Mouse (Mus musculus) layer of hippocampus, postnatal 36 days (tissue): ENCODE results near the gene Cnga1. TPM values are rescaled to one million over a fixed set of nuclear protein-coding genes. Genes with fewer than 3 reads are reported as not detected.

Experiments
- DNase-seq, 2 experiments: peaks; one replicate each; pipeline ENCODE4 v3.0.0; 2022
- total RNA-seq, 2 experiments: library from RNA; stranded (reverse); gene quantifications; 2 replicates each; pipeline ENCODE4 v1.2.3; 2021

Gene Cnga1
- total RNA-seq, result not detected

DNA sequence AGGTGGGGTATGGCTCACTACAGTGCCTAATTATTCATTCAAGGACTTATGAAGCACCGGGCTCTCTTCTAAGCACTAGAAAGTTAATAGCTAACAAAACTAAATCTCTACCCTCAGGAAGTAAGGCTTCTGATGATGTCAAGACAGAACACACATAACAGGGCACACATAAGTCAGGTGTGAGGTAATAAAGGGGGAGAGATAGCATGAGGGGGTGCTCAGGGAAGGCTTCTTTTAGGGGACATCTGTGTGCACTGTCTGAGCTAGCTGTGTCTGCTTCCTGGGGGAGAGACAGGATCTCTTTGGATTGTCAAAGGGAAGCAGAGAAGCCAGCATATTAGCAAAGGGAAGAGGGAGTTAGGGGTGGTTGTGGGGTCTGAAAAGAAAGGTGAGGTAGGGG is at the start of gene Cnga1:
Gene Cnga1 (minus strand): TSS at position 101 of the 400 bp plus-strand sequence.
- no peak for DNase-seq

DNA sequence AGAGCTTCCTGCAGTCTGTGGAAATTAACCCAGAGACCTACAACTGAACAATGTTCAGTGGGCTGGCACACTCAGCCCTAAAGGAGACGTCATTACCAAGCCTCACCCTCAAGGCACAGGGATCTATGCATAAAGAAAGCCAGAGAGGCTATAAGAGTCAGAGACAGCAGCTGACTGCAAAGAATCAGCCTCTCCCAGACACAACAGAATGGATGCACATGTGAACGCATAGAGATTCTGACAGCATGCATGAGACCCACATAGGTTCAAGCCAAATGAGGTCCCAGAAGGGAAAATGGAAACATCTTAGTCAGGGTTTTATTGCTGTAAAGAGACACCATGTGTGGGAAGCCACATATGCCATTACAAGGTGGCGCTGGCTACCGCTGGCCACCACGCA is 46.4 kb upstream of the Cnga1 start:
- DNase-seq, result no peak

DNA sequence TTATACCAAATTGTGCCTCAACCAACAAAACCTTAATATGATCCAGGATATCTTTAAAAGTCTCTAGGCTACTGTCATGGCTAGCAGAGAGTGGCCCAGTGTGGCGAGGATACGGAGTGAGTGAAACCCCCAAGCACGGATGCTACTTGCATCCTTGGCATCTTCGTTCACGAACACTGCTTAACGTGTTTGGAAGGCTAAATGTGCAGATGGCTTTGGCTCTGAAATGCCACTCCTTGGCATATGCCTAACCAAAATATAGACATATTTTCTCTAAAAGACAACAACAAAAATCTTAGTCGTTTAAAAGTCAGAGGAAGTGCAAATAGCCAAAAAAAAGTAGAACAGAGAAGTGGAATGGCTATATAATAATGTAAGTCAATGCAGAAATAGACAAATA is 45.5 kb upstream of the Cnga1 start:
- DNase-seq, result no peak

GRCm38 (mm10) chr5:72681451-72681850 is 37.4 kb upstream of the Cnga1 start:
- no peak for DNase-seq

GRCm38 (mm10) chr5:72674994-72675542 is 31.0 kb upstream of the Cnga1 start:
- no peak for DNase-seq

- DNase-seq, result no peak
Observed at GRCm38 (mm10) chr5:72671017-72671699, 27.1 kb upstream of the Cnga1 start.

- DNase-seq, result no peak
Observed at GRCm38 (mm10) chr5:72668351-72668750, 24.3 kb upstream of the Cnga1 start.

DNA sequence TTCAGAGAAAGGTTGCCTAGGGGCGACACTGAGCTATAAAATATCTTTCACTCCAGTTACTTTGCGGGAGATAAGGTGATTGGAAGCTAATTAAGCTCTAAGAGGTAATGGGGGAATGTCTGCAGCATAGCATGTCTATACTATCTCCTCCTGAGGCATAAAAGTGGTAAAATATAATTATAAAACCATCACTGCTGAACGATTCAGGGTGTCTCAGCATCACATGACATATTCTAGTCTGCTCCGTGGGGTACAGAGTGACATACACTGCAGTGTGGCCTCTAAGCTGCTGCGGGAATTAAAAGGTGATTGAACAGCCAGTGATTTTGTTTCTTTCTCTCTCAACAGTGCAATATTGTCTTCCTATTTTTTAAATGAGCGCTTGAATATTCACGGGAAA is 22.4 kb upstream of the Cnga1 start:
- no peak for DNase-seq

GRCm38 (mm10) chr5:72665281-72665680 is 21.2 kb upstream of the Cnga1 start:
- DNase-seq, result peak; percentile 20 to 33

GRCm38 (mm10) chr5:72664854-72665253 is 20.8 kb upstream of the Cnga1 start:
- no peak for DNase-seq

GRCm38 (mm10) chr5:72664126-72664525 is 20.1 kb upstream of the Cnga1 start:
- DNase-seq, result no peak

- DNase-seq, result no peak
Observed at GRCm38 (mm10) chr5:72661051-72661781, 17.1 kb upstream of the Cnga1 start.

GRCm38 (mm10) chr5:72658375-72658774 is 14.3 kb upstream of the Cnga1 start:
- no peak for DNase-seq

DNA sequence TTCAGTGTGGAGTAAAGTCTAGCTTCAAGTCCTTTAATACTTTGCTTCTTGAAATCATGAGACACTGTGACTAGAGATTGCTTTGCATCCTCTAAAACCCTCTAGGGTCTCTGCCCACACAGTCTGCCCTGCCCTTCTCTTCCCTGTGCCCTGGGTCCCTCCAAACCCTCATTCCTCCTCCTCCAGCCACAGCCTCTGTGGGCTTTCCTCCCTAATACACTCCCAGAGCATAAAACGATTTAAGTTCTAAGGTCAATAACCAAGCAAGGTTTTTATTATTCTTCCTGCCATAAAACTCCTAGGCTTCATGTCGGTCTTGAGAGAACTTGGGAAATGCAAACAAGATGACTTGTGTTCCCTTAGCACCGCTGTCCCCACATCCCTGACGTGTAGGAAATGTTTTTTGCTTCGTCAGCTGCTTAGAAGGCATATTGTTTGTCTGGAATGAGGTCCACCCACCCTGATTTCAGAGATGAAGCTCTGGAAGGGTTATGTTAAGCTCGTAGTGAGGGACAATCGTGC is 12.3 kb upstream of the Cnga1 start:
- no peak for DNase-seq

DNA sequence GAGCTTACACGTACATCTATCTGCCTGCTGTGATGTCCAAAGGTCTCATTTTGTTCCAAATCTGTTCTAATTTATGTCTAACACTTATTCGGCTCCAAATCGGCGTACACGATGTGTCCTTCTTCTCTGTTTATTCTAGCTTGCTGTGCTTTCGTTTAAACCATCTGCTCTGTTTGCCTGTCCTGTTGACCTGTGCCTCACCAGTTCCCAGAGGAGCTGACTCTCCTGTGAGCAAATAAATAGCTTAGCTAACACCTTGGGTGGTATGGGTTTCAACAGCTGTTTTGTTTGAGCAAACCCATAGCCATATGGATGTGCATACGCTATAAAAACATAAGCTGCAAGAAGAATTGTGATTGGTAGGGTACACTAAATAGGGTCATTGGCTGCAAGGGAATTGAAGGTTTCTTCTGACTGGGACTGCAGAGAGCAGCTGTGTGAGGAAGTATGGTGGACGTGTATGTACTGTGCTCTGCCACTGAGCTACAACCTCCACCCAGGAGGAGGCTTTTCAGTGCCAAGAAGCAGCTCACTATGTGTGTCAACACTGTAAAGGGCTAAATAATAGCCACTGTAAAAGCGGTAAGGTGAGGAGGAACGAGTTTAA is 9.1 kb upstream of the Cnga1 start:
- DNase-seq, result no peak

DNA sequence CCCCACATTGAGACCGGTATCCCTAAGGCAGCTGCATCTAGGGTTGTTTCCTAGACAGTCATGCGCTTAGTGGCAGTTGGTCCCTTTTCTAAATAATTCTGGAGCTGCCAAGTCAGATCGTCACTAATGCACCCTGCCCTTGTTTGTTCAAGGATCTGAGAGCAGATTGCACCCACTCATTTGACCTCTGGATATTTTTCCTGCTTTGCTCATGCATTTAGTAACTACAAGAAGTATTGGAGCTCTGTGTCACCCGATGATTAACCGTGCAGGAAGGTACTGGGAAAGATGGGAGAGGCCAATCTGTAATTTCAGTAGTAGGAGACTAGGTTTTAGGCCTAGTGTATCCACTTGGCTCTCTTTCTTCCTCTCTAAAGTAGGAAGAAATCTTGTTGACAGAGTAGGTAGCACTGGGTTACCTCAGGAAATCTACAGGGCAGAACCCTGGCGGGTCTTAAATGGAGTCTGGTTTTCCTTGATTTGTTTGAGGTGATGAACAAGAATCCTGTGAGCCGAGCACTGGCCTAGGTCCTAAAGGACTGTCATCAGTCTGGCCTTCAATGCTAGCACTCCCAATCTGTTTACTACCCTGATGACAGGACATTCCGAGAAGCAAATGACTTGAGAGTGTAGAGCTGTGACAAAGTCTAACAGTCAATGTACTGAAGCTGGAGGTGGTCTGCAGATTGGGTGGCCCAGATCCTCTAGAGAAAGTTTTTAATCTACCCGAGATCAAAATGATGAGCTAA is 5.1 kb upstream of the Cnga1 start:
- no peak for DNase-seq

- no peak for DNase-seq
Observed at GRCm38 (mm10) chr5:72647958-72648595, 4.0 kb upstream of the Cnga1 start.

DNA sequence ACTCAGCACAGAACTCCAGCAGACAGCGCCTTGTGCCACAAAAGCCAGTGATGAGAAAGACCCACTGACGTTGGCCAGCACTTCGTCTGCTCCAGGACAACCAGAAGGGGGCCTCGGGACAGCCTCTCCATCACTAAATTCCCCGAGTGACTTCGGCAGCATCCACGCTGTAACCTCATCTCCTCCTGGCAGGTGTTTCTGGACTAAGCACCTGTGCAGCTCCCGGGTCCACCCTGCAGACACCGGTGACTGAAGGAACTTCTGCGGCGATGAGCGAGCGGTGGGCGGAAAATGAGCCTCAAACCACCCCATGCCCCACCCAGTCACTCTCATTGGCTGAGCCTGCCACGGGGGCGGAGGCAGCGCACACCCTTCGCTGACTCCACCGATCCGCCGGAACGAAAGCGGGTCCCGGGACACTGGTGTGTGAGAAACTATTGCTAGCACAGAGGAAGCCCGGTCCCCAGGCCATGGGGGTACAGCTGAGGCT is 3.4 kb upstream of the Cnga1 start, which contains the start of gene Nipal1:
Gene Nipal1 (plus strand): TSS at position 378 of the 490 bp plus-strand sequence.
- DNase-seq, result no peak

DNA sequence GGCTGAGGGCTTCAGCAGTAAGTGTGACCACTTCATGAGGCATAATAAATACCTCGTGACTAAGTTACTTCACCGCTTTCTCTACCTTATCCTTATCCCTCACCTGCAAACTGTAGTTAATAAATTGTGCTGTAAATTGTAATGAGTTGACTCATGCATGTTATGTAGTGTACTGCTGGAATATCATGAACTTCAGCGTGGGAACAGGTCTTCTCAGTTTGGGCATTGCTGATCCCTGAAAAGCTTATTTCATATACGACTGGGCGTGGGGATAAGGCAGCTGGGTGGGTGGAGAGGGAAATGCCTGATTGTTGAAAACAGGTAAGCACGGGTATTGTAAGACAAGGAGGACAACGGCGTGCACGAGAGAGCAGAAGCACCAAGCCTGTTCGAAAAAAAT is 2.9 kb upstream of the Cnga1 start:
- DNase-seq, result no peak

- no peak for DNase-seq
Observed at GRCm38 (mm10) chr5:72646131-72646530, 2.1 kb upstream of the Cnga1 start.

- no peak for DNase-seq
Observed at GRCm38 (mm10) chr5:72643655-72644054, 420 bp downstream of the Cnga1 start.

DNA sequence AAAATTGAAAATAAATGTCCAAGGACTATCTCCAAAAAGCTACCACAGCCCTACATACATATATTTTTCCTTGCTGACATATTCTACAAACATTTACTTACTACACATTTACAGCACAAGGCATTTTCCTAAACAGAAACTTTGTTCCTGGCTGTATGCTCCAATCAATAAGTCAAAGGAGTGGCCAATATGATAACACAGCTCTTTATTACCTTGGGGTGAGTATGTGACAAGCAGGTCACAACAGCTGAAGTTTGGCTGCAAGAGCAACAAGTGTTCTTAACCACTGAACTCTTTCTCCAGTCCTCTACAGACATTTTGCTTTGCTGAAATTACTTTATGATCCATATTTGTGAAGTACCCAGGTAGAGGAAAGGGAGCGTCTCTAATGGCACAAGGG is 4.0 kb downstream of the Cnga1 start:
- no peak for DNase-seq
